Mouse (Mus musculus) kidney, postnatal 0 days (tissue): ENCODE measurements around the gene Habp4. TPM values are rescaled to one million over a fixed set of nuclear protein-coding genes. Genes with fewer than 3 reads are reported as not detected.

Source experiments
- ATAC-seq: fragments of 200-750 bp; cut with Nextera tagmentation; replicated peaks from 2 replicates; pipeline ENCODE4 v1.8.0; 2017; ENCODE audit warnings: low read depth, moderate number of reproducible peaks, moderate TSS enrichment, moderate library complexity; ENCODE audit not compliant: low FRiP score
- DNase-seq: peaks from one replicate; pipeline ENCODE4 v3.0.0-alpha.2; 2016; ENCODE audit warnings: low spot score
- H3K27ac ChIP-seq: fragments of 300-500 bp; sonication (generic); 2 replicates; pipeline ENCODE4 v1.5.1; 2014; ENCODE audit warnings: mild to moderate bottlenecking
- H3K27me3 ChIP-seq: fragments of 300-500 bp; sonication (generic); 2 replicates; pipeline ENCODE4 v1.6.1; 2014; ENCODE audit warnings: low read length, mixed read lengths; ENCODE audit not compliant: insufficient read depth
- H3K36me3 ChIP-seq: fragments of 300-500 bp; sonication (generic); 2 replicates; pipeline ENCODE4 v1.6.1; 2014; ENCODE audit warnings: low read length, mixed read lengths; ENCODE audit not compliant: insufficient read depth
- H3K4me1 ChIP-seq: fragments of 300-500 bp; sonication (generic); replicated peaks from 2 replicates; pipeline ENCODE4 v1.6.1; 2014; ENCODE audit warnings: antibody characterized with exemption, low read length, mixed read lengths; ENCODE audit not compliant: insufficient read depth
- H3K4me2 ChIP-seq: fragments of 300-500 bp; sonication (generic); 2 replicates; pipeline ENCODE4 v1.6.1; 2014; ENCODE audit warnings: mild to moderate bottlenecking, low read length, moderate library complexity, mixed read lengths
- H3K4me3 ChIP-seq: fragments of 300-500 bp; sonication (generic); replicated peaks from 2 replicates; pipeline ENCODE4 v1.5.1; 2014; ENCODE audit warnings: low read depth, low read length
- H3K9ac ChIP-seq: fragments of 300-500 bp; sonication (generic); 2 replicates; pipeline ENCODE4 v1.6.1; 2014; ENCODE audit warnings: low read depth, low read length
- H3K9me3 ChIP-seq: fragments of 300-500 bp; sonication (generic); replicated peaks from 2 replicates; pipeline ENCODE4 v1.6.1; 2016; ENCODE audit warnings: low read length, inconsistent platforms, mixed read lengths
- CTCF ChIP-seq: IDR thresholded peaks from 2 replicates; pipeline ENCODE4 v1.5.1; 2016; ENCODE audit warnings: antibody characterized with exemption, low read depth, mild to moderate bottlenecking, moderate library complexity
- WGBS: fragments of 180-500 bp; shearing (Covaris S2); extraction: QIAGEN DNeasy Blood & Tissue Kit; methylation state at CpG from one replicate; pipeline ENCODE4 v1.1.7; 2014; 5-methylcytosine and 5-hydroxymethylcytosine counted together
- polyA plus RNA-seq: library from polyadenylated mRNA; unstranded; fragments of >200 nt; fragmentation: Nextera tagmentation; extraction: Ambion mirVana; gene quantifications from 2 replicates; pipeline ENCODE4 v1.2.1, GENCODE M21; 2015

Gene Habp4
- polyA plus RNA-seq, 1 experiment from 2014 or later = 37.4 TPM

DNA sequence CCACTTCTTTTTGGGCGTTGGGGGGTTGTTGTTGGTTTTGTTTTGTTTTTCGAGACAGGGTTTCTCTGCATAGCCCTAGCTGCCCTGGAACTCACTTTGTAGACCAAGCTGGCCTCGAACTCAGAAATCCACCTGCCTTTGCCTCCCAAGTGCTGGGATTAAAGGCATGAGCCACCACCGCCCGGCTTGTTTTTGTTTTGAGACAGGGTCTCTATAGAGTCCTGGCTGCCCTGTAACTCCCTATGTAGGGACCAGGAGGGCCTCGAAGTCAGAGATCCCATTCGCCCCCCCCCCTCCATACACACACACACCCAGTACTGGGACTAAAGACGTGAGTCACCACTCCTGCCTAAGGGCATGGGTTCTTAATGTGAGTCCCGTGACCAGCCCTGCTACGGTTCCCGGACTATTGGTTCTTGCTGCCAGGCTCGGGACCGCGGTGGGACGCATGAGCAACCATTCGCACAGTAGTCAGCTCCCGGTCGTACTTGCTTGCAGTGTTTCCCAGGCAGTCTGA lies 7.8 kb upstream of the Habp4 start:
- Histone ChIP-seq H3K27me3 (no peaks in the 10 kb centered on the region), H3K27ac (peak overlapping the region; percentile 91), H3K4me3 (peak overlapping the region; percentile 84), H3K9ac (peak overlapping the region; percentile 39; the same call in 1 of the 2 replicates), H3K4me2 (peak overlapping the region; percentile 92), H3K36me3 (no peaks in the 10 kb centered on the region), H3K4me1 (peaks cover 4% of the 10 kb centered on the region; the same call in 1 of the 2 replicates), H3K9me3 (no peaks in the 10 kb centered on the region)
- peak; percentile 70 for ATAC-seq
- WGBS = 2% methylated on average over 18 of the region's 18 CpGs
- TF ChIP-seq CTCF = no peak
- peak; percentile 73 for DNase-seq

DNA sequence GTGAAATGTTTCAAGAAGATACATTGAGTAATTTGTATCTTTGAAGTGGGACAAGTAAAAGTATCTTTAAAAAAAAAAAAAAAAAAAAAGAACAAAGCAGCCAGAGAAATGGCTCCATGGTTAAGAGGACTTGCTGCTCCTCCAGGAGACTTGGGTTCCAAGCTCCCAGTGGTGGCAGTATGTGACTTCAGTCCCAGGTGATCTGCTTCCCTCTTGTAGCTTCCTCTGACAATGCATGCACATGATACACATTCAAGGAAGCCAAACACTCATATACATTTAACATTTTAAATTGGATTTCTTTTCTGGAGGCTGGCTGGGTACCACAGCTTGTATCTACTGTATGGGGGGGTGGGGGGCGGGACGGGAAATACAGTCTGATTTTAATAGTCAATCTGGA lies 7.0 kb upstream of the Habp4 start:
- Histone ChIP-seq H3K4me2 (no peak overlapping the region), H3K27ac (peak overlapping the region; percentile 16; the same call in 1 of the 2 replicates), H3K4me3 (no peak overlapping the region), H3K9me3 (no peaks in the 10 kb centered on the region), H3K9ac (no peak overlapping the region), H3K36me3 (no peaks in the 10 kb centered on the region), H3K4me1 (peaks cover 4% of the 10 kb centered on the region; the same call in 1 of the 2 replicates), H3K27me3 (no peaks in the 10 kb centered on the region)
- no peak for ATAC-seq
- DNase-seq = no peak
- no peak for TF ChIP-seq CTCF
- WGBS = 54% methylated on average over 2 of the region's 2 CpGs

DNA sequence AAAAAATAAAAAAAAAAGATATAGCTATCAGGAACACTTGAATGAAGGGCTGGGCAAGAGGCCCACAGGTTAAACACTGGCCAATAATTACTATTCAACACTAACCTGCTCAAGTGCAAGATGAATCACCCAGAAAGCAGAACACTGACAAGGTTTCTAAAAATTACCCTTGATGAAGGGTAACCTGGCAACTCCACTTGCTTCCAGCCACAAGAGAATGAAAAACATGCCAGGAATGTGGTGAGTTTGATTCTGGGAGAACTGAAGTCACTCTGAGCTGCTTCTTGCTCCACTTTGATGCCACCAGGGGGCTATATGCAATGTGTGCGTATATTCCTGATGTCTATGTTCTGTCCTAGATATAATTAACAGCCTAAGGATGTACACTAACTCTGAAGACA lies 6.5 kb upstream of the Habp4 start:
- peaks cover 4% of the 10 kb centered on the region; the same call in 1 of the 2 replicates for H3K4me1 ChIP-seq
- no peaks in the 10 kb centered on the region for H3K27me3 ChIP-seq
- no peak overlapping the region for H3K4me2 ChIP-seq
- DNase-seq (peak; percentile 84), ATAC-seq (no peak)
- H3K36me3 ChIP-seq = no peaks in the 10 kb centered on the region
- H3K9me3 ChIP-seq = no peaks in the 10 kb centered on the region
- peak overlapping the region; percentile 63 for H3K27ac ChIP-seq
- 9% methylated on average over 1 of the region's 1 CpGs for WGBS
- no peak overlapping the region for H3K4me3 ChIP-seq
- no peak overlapping the region for H3K9ac ChIP-seq
- peak; percentile 71 for TF ChIP-seq CTCF

DNA sequence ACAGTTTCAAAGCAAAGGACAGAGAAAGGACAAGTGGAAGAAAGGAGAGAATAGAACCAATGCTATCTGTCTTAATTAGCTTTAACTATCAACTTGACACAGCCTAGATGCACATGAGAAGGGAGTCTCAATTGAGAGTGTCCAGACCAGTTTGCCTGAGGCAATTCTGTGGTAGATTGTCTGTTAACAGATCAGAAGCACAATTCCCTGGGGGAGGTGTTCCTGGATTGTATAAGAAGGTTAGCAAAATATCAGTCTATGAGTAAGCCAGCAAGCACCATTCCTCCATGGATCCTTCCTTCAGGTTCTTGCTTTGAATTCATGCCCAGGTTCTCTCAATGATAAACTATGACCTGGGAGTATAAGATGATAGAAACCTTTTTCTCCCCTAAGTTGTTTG lies 4.7 kb upstream of the Habp4 start:
- Histone ChIP-seq H3K36me3 (no peaks in the 10 kb centered on the region), H3K4me1 (no peaks in the 10 kb centered on the region), H3K27ac (no peak overlapping the region), H3K9me3 (no peaks in the 10 kb centered on the region), H3K4me2 (no peak overlapping the region), H3K27me3 (no peaks in the 10 kb centered on the region), H3K9ac (no peak overlapping the region), H3K4me3 (no peak overlapping the region)
- TF ChIP-seq CTCF = no peak
- ATAC-seq (no peak), DNase-seq (no peak)

DNA sequence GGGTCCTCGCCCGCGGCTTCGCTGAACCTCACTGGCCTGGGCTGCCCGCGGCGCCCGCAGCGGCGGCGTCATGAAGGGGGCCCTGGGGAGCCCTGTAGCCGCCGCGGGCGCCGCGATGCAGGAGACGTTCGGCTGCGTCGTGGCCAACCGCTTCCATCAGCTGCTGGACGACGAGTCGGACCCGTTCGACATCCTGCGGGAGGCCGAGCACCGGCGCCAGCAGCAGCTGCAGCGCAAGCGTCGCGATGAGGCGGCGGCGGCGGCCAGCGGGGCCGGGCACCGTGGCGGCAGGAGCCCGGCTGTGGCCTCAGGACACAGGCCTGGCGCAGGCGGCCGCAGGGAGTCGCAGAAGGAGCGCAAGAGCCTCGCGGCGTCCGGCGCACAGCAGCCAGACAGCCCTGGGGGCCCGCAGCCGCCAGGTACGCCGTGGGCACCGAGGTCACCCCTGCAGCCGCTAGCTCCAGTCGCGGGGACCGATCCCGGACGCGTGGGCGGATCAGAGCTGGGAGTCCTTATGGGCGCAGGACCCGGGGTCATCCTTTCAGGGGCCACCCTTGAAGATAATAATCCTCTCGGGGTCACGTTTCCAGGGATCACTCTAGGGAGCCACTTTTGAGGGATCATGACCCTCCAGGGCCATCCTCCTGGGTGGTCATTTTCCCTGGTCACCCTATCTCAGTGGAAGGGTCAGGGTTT lies 440 bp downstream of the Habp4 start:
- Histone ChIP-seq H3K27ac (peak overlapping the region; percentile 91), H3K4me3 (peak overlapping the region; percentile 82), H3K9ac (peak overlapping the region; percentile 90), H3K4me1 (0 out of 2 replicates have a peak, but pooled peaks cover 5% of the 10 kb centered on the region), H3K9me3 (no peaks in the 10 kb centered on the region), H3K27me3 (no peaks in the 10 kb centered on the region), H3K4me2 (peak overlapping the region; percentile 98), H3K36me3 (no peaks in the 10 kb centered on the region)
- TF ChIP-seq CTCF = no peak
- WGBS = under 1% methylated on average over 63 of the region's 71 CpGs
- DNase-seq (no peak), ATAC-seq (peak; percentile 70; the same call in 1 of the 2 replicates)

DNA sequence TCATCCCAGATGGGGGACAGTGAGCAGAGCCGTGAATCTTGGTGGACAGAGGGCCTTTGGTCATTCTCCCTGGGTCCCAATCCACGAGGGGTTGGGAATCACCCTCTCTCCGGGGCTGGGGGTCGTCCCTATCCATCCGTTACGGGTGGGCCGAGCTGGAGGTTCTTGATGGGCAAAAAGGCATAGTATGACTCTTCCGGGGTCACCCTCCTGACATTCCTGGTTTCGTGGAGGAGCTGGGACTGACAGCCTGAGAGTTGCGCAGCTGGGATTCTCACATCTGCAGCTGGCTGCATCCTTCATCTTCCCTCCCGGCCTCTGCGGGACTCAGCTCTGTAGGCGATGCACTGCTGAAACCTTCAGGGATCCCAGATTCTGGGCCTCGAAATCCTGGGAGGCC lies 1.0 kb downstream of the Habp4 start:
- Histone ChIP-seq H3K27ac (no peak overlapping the region), H3K36me3 (no peaks in the 10 kb centered on the region), H3K9me3 (peaks cover 2% of the 10 kb centered on the region), H3K9ac (peak overlapping the region; percentile 90), H3K27me3 (no peaks in the 10 kb centered on the region), H3K4me2 (peak overlapping the region; percentile 98), H3K4me3 (peak overlapping the region; percentile 82), H3K4me1 (0 out of 2 replicates have a peak, but pooled peaks cover 5% of the 10 kb centered on the region)
- WGBS = 4% methylated on average over 14 of the region's 14 CpGs
- DNase-seq (peak; percentile 33), ATAC-seq (no peak)
- no peak for TF ChIP-seq CTCF
